Mouse (Mus musculus): ENCODE results near the gene Olfr1500. TPM values are rescaled to one million over a fixed set of nuclear protein-coding genes. Genes with fewer than 3 reads are reported as not detected.
"Not testable (repeated sequence)": the region's sequence is repeated elsewhere in the genome, so short reads cannot be mapped to it uniquely, and the experiment has no call there.

Gene Olfr1500
- polyA plus RNA-seq, 1 experiment from 2014 or later: not detected

- H3K4me3 ChIP-seq (ENCODE audit: control insufficient read depth in 1 of 2, insufficient read depth in 1 of 2, low read depth in 1 of 2, low read length in 2 of 2); ATAC-seq (ENCODE audit: insufficient number of reproducible peaks, insufficient read depth, low FRiP score, low read depth); H3K4me1 ChIP-seq (ENCODE audit: control insufficient read depth in 2 of 2, insufficient read depth in 2 of 2, low read length in 2 of 2); H3K4me2 ChIP-seq (ENCODE audit: low read length); H3K9ac ChIP-seq (ENCODE audit: low read length); H3K27me3 ChIP-seq (ENCODE audit: control insufficient read depth, insufficient read depth, low read length); H3K9me3 ChIP-seq (ENCODE audit: control insufficient read depth, low read length); H3K27ac ChIP-seq (replicated peaks in 1 of 2; ENCODE audit: control insufficient read depth in 1 of 2, insufficient read depth in 1 of 2, low read depth in 2 of 2, low read length in 2 of 2); H3K36me3 ChIP-seq (ENCODE audit: control insufficient read depth, insufficient read depth, low read length): not testable (repeated sequence)
- 43% methylated on average over 1 of the region's 1 CpGs for WGBS
Measured at GRCm38 (mm10) chr19:13805486-13805885, 24.8 kb downstream of the Olfr1500 start.

DNA sequence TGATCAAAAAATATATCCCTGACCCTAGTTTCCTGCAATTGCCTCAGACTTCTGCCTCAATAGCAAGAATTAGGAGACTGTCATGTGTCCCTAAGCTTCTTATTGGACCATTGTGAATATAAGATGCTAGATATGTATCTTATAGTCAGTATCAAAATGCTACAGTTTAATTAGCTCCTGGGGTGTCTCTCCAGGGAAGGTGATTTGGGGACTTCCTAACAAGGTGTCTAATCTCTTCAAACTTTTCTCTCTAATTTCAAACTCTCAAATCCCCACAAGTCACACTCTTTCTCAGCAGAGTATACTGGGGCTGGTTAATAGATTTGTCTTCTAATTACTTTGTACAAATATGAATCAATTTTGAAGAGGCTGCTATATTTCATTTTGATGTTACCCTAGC, 32.2 kb downstream of the Olfr1500 start, which contains the start of gene Olfr1497:
Olfr1497 (minus strand) TSS at position 101 of the 400 bp plus-strand sequence.
- no peak for ATAC-seq (ENCODE audit: insufficient number of reproducible peaks, insufficient read depth, low FRiP score, low read depth)
- Histone ChIP-seq H3K36me3 (ENCODE audit: control insufficient read depth, insufficient read depth, low read length) (no peaks in the 10 kb centered on the region), H3K4me3 (ENCODE audit: control insufficient read depth in 1 of 2, insufficient read depth in 1 of 2, low read depth in 1 of 2, low read length in 2 of 2) (no peak within 1 kb of the TSS), H3K27ac (replicated peaks in 1 of 2; ENCODE audit: control insufficient read depth in 1 of 2, insufficient read depth in 1 of 2, low read depth in 2 of 2, low read length in 2 of 2) (no peak within 1 kb of the TSS), H3K4me1 (ENCODE audit: control insufficient read depth in 2 of 2, insufficient read depth in 2 of 2, low read length in 2 of 2) (no peaks in the 10 kb centered on the region), H3K9ac (ENCODE audit: low read length) (no peak within 1 kb of the TSS), H3K27me3 (ENCODE audit: control insufficient read depth, insufficient read depth, low read length) (no peaks in the 10 kb centered on the region), H3K9me3 (ENCODE audit: control insufficient read depth, low read length) (no peaks in the 10 kb centered on the region), H3K4me2 (ENCODE audit: low read length) (no peak within 1 kb of the TSS)

- 76% methylated on average over 1 of the region's 1 CpGs for WGBS
- H3K27me3 ChIP-seq (ENCODE audit: control insufficient read depth, insufficient read depth, low read length): no peaks in the 10 kb centered on the region
Measured at GRCm38 (mm10) chr19:13777578-13777977, 52.7 kb downstream of the Olfr1500 start, which contains the start of gene Olfr1496. Gene Olfr1496 (plus strand): TSS chr19:13777878.

More at GRCm38 (mm10) chr19:13777578-13777977, 52.7 kb downstream of the Olfr1500 start, which contains the start of gene Olfr1496:
- Histone ChIP-seq H3K36me3 (ENCODE audit: control insufficient read depth, insufficient read depth, low read length) (no peaks in the 10 kb centered on the region), H3K4me1 (ENCODE audit: control insufficient read depth in 2 of 2, insufficient read depth in 2 of 2, low read length in 2 of 2) (no peaks in the 10 kb centered on the region), H3K9me3 (ENCODE audit: control insufficient read depth, low read length) (no peaks in the 10 kb centered on the region), H3K9ac (ENCODE audit: low read length) (no peak within 1 kb of the TSS), H3K27ac (replicated peaks in 1 of 2; ENCODE audit: control insufficient read depth in 1 of 2, insufficient read depth in 1 of 2, low read depth in 2 of 2, low read length in 2 of 2) (no peak within 1 kb of the TSS), H3K4me3 (ENCODE audit: control insufficient read depth in 1 of 2, insufficient read depth in 1 of 2, low read depth in 1 of 2, low read length in 2 of 2) (no peak within 1 kb of the TSS), H3K4me2 (ENCODE audit: low read length) (no peak within 1 kb of the TSS)
- ATAC-seq (ENCODE audit: insufficient number of reproducible peaks, insufficient read depth, low FRiP score, low read depth): no peak

Other genes starting within 250 kb of the Olfr1500 start
- not detected in 2 replicates for gene Olfr1484, start 247.0 kb downstream of the Olfr1500 start, polyA plus RNA-seq (2014; fragmentation: Nextera tagmentation; extraction: Ambion mirVana)
- gene Olfr1487, start 213.1 kb downstream of the Olfr1500 start, polyA plus RNA-seq (2014; fragmentation: Nextera tagmentation; extraction: Ambion mirVana): not detected in 2 replicates
- gene Olfr1489, start 198.9 kb downstream of the Olfr1500 start, polyA plus RNA-seq (2014; fragmentation: Nextera tagmentation; extraction: Ambion mirVana): not detected in 2 replicates
- not detected in 2 replicates for gene Olfr1490, start 179.4 kb downstream of the Olfr1500 start, polyA plus RNA-seq (2014; fragmentation: Nextera tagmentation; extraction: Ambion mirVana)
- not detected in 2 replicates for gene Olfr1491, start 133.2 kb downstream of the Olfr1500 start, polyA plus RNA-seq (2014; fragmentation: Nextera tagmentation; extraction: Ambion mirVana)
- not detected in 2 replicates for gene Olfr1493-ps1, start 107.2 kb downstream of the Olfr1500 start, polyA plus RNA-seq (2014; fragmentation: Nextera tagmentation; extraction: Ambion mirVana)
- gene Olfr1494, start 90.8 kb downstream of the Olfr1500 start, polyA plus RNA-seq (2014; fragmentation: Nextera tagmentation; extraction: Ambion mirVana): not detected in 2 replicates
- gene Olfr1495, start 65.9 kb downstream of the Olfr1500 start, polyA plus RNA-seq (2014; fragmentation: Nextera tagmentation; extraction: Ambion mirVana): not detected in 2 replicates
- not detected in 2 replicates for gene Olfr1496, start 52.6 kb downstream of the Olfr1500 start, polyA plus RNA-seq (2014; fragmentation: Nextera tagmentation; extraction: Ambion mirVana)
- gene Olfr1497, start 32.3 kb downstream of the Olfr1500 start, polyA plus RNA-seq (2014; fragmentation: Nextera tagmentation; extraction: Ambion mirVana): not detected in 2 replicates
- gene Olfr1499, start 11.0 kb downstream of the Olfr1500 start, polyA plus RNA-seq (2014; fragmentation: Nextera tagmentation; extraction: Ambion mirVana): not detected in 2 replicates
- gene Olfr1501, start 20.2 kb upstream of the Olfr1500 start, polyA plus RNA-seq (2014; fragmentation: Nextera tagmentation; extraction: Ambion mirVana): not detected in 2 replicates
- gene Olfr1502, start 31.3 kb upstream of the Olfr1500 start, polyA plus RNA-seq (2014; fragmentation: Nextera tagmentation; extraction: Ambion mirVana): not detected in 2 replicates
- not detected in 2 replicates for gene Olfr1504, start 67.4 kb upstream of the Olfr1500 start, polyA plus RNA-seq (2014; fragmentation: Nextera tagmentation; extraction: Ambion mirVana)
- not detected in 2 replicates for gene Olfr1505, start 83.0 kb upstream of the Olfr1500 start, polyA plus RNA-seq (2014; fragmentation: Nextera tagmentation; extraction: Ambion mirVana)

Data from heart, embryonic 14.5 days (tissue).